Mouse (Mus musculus) limb, embryonic 14.5 days (tissue): ENCODE data around the gene Slc25a12. TPM values are rescaled to one million over a fixed set of nuclear protein-coding genes. Genes with fewer than 3 reads are reported as not detected.

ENCODE experiments used
- ATAC-seq: fragments of 200-750 bp; cut with Nextera tagmentation; 2 replicates; pipeline ENCODE4 v1.8.0; 2017; ENCODE audit warnings: low read depth, moderate number of reproducible peaks, moderate TSS enrichment; ENCODE audit not compliant: low FRiP score
- DNase-seq: peaks from one replicate; pipeline ENCODE4 v3.0.0-alpha.2; 2015; ENCODE audit warnings: low spot score
- H3K27ac ChIP-seq: fragments of 300-500 bp; sonication (generic); replicated peaks from 2 replicates; pipeline ENCODE4 v1.5.1; 2014; ENCODE audit warnings: low read depth, mild to moderate bottlenecking, low read length, moderate library complexity, mixed read lengths
- H3K27me3 ChIP-seq: fragments of 300-500 bp; sonication (generic); 2 replicates; pipeline ENCODE4 v1.6.1; 2014; ENCODE audit warnings: low read length, mixed read lengths; ENCODE audit not compliant: control insufficient read depth, insufficient read depth
- H3K36me3 ChIP-seq: fragments of 300-500 bp; sonication (generic); 2 replicates; pipeline ENCODE4 v1.6.1; 2014; ENCODE audit warnings: mild to moderate bottlenecking, low read length, moderate library complexity, mixed read lengths; ENCODE audit not compliant: control insufficient read depth, insufficient read depth
- H3K4me1 ChIP-seq: fragments of 300-500 bp; sonication (generic); 2 replicates; pipeline ENCODE4 v1.6.1; 2014; ENCODE audit warnings: antibody characterized with exemption, low read length, mixed read lengths; ENCODE audit not compliant: control insufficient read depth, insufficient read depth
- H3K4me2 ChIP-seq: fragments of 300-500 bp; sonication (generic); replicated peaks from 2 replicates; pipeline ENCODE4 v1.6.1; 2014; ENCODE audit warnings: low read depth, mild to moderate bottlenecking, low read length, moderate library complexity; ENCODE audit not compliant: severe bottlenecking
- H3K4me3 ChIP-seq: fragments of 300-500 bp; sonication (generic); replicated peaks from 2 replicates; pipeline ENCODE4 v1.5.1; 2014; ENCODE audit warnings: low read length
- H3K9ac ChIP-seq: fragments of 300-500 bp; sonication (generic); 2 replicates; pipeline ENCODE4 v1.6.1; 2014; ENCODE audit warnings: mild to moderate bottlenecking, low read depth, low read length, moderate library complexity; ENCODE audit not compliant: severe bottlenecking
- H3K9me3 ChIP-seq: fragments of 300-500 bp; sonication (generic); 2 replicates; pipeline ENCODE4 v1.6.1; 2016; ENCODE audit warnings: low read length; ENCODE audit not compliant: control insufficient read depth
- POLR2A ChIP-seq: fragments of 200-500 bp; IDR thresholded peaks from 2 replicates; pipeline ENCODE4 v1.8.0; 2012; ENCODE audit warnings: inconsistent platforms, mild to moderate bottlenecking, moderate library complexity, borderline replicate concordance; ENCODE audit not compliant: insufficient read depth, insufficient read length; ENCODE audit errors: extremely low read depth
- WGBS: fragments of 180-500 bp; shearing (Covaris S2); extraction: QIAGEN DNeasy Blood & Tissue Kit; methylation state at CpG from one replicate; pipeline ENCODE4 v1.1.7; 2014; 5-methylcytosine and 5-hydroxymethylcytosine counted together
- polyA plus RNA-seq, 2 experiments: library from polyadenylated mRNA; depleted of rRNA in 1 of 2; stranded (reverse) in 1 of 2; unstranded in 1 of 2; fragments of >200 nt; fragmentation: Nextera tagmentation in 1 of 2; extraction: Ambion mirVana in 1 of 2; gene quantifications; 2 replicates each; pipeline versions ENCODE4 v1.2.1 to v1.2.3; 2012 to 2014

The Slc25a12 gene
- polyA plus RNA-seq, 2 experiments, result 30.9 to 33.1 TPM

DNA sequence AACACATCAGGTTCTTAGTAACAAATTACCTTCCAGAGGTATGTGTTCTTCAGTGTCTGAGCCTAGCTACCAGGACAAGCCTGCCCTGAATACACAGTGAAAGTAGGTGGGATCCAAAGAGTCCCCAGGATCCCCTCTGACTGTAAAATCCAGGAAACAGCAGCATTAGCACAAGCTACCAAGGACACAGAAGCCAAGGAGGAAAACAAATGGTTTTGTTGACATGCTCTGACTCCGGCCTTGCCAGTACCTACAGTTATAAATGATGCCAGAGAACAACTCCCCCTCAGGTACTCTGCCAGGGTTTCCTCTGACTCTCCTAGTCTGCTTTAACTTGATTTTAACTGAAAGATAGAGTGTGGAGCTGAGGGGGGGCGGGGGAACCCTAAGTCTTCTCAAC lies 18.0 kb downstream of the Slc25a12 start:
- Histone ChIP-seq H3K27me3 (no peaks in the 10 kb centered on the region), H3K27ac (no peak overlapping the region), H3K36me3 (no peaks in the 10 kb centered on the region), H3K9ac (no peak overlapping the region), H3K9me3 (no peaks in the 10 kb centered on the region), H3K4me2 (no peak overlapping the region), H3K4me3 (no peak overlapping the region), H3K4me1 (no peaks in the 10 kb centered on the region)
- WGBS, result 66% methylated on average over 2 of the region's 2 CpGs
- TF ChIP-seq POLR2A, result no peak
- DNase-seq (no peak), ATAC-seq (no peak)

DNA sequence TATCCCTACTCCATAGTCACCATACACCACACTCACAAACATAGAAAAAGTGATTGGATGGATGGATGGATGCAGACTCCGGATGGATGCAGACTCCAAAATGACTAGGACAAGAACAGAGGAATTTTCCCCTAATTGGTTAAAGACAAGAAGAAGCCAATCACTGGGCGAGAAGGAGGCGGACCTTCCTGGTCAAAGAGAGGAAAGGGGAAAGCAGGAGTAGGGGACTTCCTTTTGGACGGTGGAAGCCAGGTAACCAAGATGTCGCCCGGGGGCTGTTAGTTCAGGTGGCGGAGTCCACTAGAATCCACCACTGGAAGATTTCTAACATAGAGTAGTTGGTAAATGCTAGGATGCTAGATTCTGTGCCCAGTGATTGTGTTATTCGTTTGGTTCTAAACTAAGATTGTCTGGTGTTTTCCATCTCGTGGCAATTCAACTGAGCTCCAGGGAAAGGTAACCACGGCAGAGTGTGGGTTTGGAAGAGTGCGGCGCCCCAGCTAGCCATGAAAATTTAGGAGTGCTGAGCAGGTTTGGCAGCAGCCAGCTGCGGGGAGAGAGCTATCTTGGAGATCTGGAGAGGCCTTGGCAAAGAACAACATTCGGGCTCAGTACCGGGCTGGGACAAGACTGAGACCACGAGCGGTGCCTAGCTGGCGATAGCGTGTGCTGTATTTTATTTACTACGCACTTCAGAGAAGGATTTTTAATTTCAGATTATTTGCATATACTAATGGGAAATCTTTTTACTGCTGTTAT lies 19.6 kb downstream of the Slc25a12 start:
- TF ChIP-seq POLR2A, result no peak
- Histone ChIP-seq H3K4me3 (no peak overlapping the region), H3K36me3 (peaks cover 2% of the 10 kb centered on the region), H3K9me3 (no peaks in the 10 kb centered on the region), H3K9ac (no peak overlapping the region), H3K4me2 (no peak overlapping the region), H3K27me3 (no peaks in the 10 kb centered on the region), H3K4me1 (no peaks in the 10 kb centered on the region), H3K27ac (no peak overlapping the region)
- DNase-seq, result no peak
- WGBS, result 93% methylated on average over 20 of the region's 20 CpGs
- no peak for ATAC-seq

- H3K9me3 ChIP-seq, result no peaks in the 10 kb centered on the region
- H3K9ac ChIP-seq, result no peak overlapping the region
- DNase-seq (no peak), ATAC-seq (no peak)
- no peak for TF ChIP-seq POLR2A
- no peak overlapping the region for H3K4me3 ChIP-seq
- H3K27me3 ChIP-seq, result no peaks in the 10 kb centered on the region
- H3K36me3 ChIP-seq, result peaks cover 5% of the 10 kb centered on the region
- H3K4me2 ChIP-seq, result no peak overlapping the region
- H3K4me1 ChIP-seq, result no peaks in the 10 kb centered on the region
- no peak overlapping the region for H3K27ac ChIP-seq
- 82% methylated on average over 10 of the region's 10 CpGs for WGBS
These were observed 20.4 kb downstream of the Slc25a12 start for GRCm38 (mm10) chr2:71347160-71347559.

DNA sequence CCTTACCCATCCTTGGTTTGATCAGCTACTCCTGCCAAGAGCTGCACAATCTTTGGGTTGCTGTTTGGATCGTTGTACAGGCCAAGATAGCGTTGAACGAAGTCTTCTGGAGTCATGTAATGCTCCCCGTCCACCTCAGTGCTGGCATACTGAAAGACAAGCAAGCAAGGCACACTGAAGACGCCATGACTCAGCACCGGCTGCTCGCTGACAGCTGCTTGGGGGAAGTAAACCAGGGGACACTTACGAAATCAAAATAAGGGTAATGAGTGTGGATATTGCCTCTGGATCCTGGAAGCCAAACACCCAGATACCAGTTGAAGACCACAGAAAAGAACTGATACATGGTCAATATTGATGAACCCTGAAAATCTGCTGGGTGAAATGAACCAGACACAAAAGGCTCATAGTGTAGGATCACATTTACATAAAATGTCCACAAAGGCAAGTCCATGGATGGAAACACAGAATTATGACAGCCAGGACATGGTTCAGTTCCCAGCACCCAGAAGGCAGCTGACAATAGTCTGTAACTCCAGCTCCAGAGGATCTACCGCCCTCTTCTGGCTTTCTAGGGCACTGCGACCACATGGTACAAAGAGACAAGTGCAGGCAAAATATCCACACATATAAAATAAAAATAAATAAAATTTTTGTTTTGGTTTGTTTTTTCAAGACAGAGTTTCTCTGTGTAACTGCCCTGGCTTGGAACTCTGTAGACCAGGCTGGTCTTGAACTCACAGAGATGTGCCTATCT lies 23.5 kb downstream of the Slc25a12 start:
- WGBS, result 93% methylated on average over 10 of the region's 10 CpGs

DNA sequence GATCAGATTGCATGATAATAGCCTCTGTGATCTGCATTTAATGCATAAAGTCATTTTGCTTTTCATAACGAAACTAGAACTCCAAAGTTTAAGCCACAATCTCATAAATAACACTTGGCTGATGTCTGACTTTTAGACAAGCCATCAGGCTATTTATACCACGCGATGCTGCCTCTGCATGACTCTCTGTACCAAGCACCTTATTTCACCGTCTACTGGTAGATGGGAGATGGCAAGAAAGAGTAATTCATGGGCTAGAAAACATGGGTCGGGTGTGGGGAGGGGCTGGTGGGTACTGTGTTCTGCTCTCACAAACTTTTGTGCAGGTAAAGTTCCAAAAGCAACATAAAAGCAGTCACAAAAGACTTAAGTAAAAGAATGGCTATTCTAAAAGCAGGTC lies 27.4 kb downstream of the Slc25a12 start:
- Histone ChIP-seq H3K4me2 (no peak overlapping the region), H3K27me3 (no peaks in the 10 kb centered on the region), H3K4me1 (no peaks in the 10 kb centered on the region), H3K9me3 (no peaks in the 10 kb centered on the region), H3K9ac (no peak overlapping the region), H3K36me3 (peaks cover 7% of the 10 kb centered on the region), H3K27ac (no peak overlapping the region), H3K4me3 (no peak overlapping the region)
- no peak for TF ChIP-seq POLR2A
- ATAC-seq (no peak), DNase-seq (no peak)
- 87% methylated on average over 5 of the region's 5 CpGs for WGBS

More for the DNA sequence above, 23.5 kb downstream of the Slc25a12 start:
- H3K9ac ChIP-seq, result no peak overlapping the region
- DNase-seq (no peak), ATAC-seq (no peak)
- TF ChIP-seq POLR2A, result no peak
- no peak overlapping the region for H3K4me3 ChIP-seq
- H3K27me3 ChIP-seq, result no peaks in the 10 kb centered on the region
- H3K4me1 ChIP-seq, result no peaks in the 10 kb centered on the region
- no peaks in the 10 kb centered on the region for H3K9me3 ChIP-seq
- H3K27ac ChIP-seq, result no peak overlapping the region
- no peak overlapping the region for H3K4me2 ChIP-seq
- peaks cover 7% of the 10 kb centered on the region for H3K36me3 ChIP-seq
